Mouse (Mus musculus) limb, embryonic 11.5 days (tissue): ENCODE results near the gene Farp1. TPM values are rescaled to one million over a fixed set of nuclear protein-coding genes. Genes with fewer than 3 reads are reported as not detected.
A peak's percentile ranks its signal among the peaks of the same experiment; 100 is the strongest.

Experiments used
- ATAC-seq: fragments of 200-750 bp; cut with Nextera tagmentation; 2 replicates; pipeline ENCODE4 v1.8.0; 2017; ENCODE audit warnings: low read depth; ENCODE audit not compliant: insufficient number of reproducible peaks, low FRiP score, low TSS enrichment
- DNase-seq: peaks from one replicate; pipeline ENCODE4 v3.0.0-alpha.2; 2015; ENCODE audit warnings: low spot score
- H3K27ac ChIP-seq: fragments of 300-500 bp; sonication (generic); replicated peaks from 2 replicates; pipeline ENCODE4 v1.5.1; 2014; ENCODE audit warnings: low read depth, mild to moderate bottlenecking, low read length
- H3K27me3 ChIP-seq: fragments of 300-500 bp; sonication (generic); 2 replicates; pipeline ENCODE4 v1.6.1; 2014; ENCODE audit warnings: mild to moderate bottlenecking, low read length, mixed read lengths; ENCODE audit not compliant: control insufficient read depth, insufficient read depth
- H3K36me3 ChIP-seq: fragments of 300-500 bp; sonication (generic); 2 replicates; pipeline ENCODE4 v1.6.1; 2014; ENCODE audit warnings: mild to moderate bottlenecking, low read length, moderate library complexity, mixed read lengths; ENCODE audit not compliant: control insufficient read depth, insufficient read depth
- H3K4me1 ChIP-seq: fragments of 300-500 bp; sonication (generic); 2 replicates; pipeline ENCODE4 v1.6.1; 2014; ENCODE audit warnings: low read length, mixed read lengths; ENCODE audit not compliant: control insufficient read depth, insufficient read depth
- H3K4me2 ChIP-seq: fragments of 300-500 bp; sonication (generic); 2 replicates; pipeline ENCODE4 v1.6.1; 2014; ENCODE audit warnings: low read depth, mild to moderate bottlenecking, moderate library complexity; ENCODE audit not compliant: severe bottlenecking
- H3K4me3 ChIP-seq: fragments of 300-500 bp; sonication (generic); 2 replicates; pipeline ENCODE4 v1.5.1; 2014; ENCODE audit warnings: low read depth, low read length
- H3K9ac ChIP-seq: fragments of 300-500 bp; sonication (generic); 2 replicates; pipeline ENCODE4 v1.6.1; 2014; ENCODE audit warnings: mild to moderate bottlenecking, low read length
- H3K9me3 ChIP-seq: fragments of 300-500 bp; sonication (generic); 2 replicates; pipeline ENCODE4 v1.6.1; 2016; ENCODE audit warnings: low read length; ENCODE audit not compliant: control insufficient read depth
- WGBS: fragments of 180-500 bp; shearing (Covaris S2); extraction: QIAGEN DNeasy Blood & Tissue Kit; methylation state at CpG from one replicate; pipeline ENCODE4 v1.1.7; 2014; 5-methylcytosine and 5-hydroxymethylcytosine counted together
- polyA plus RNA-seq: library from polyadenylated mRNA; unstranded; fragments of >200 nt; fragmentation: Nextera tagmentation; extraction: Ambion mirVana; gene quantifications from 2 replicates; pipeline ENCODE4 v1.2.1, GENCODE M21; 2014

Gene Farp1
- 57.6 and 67.2 TPM in 2 replicates for polyA plus RNA-seq

DNA sequence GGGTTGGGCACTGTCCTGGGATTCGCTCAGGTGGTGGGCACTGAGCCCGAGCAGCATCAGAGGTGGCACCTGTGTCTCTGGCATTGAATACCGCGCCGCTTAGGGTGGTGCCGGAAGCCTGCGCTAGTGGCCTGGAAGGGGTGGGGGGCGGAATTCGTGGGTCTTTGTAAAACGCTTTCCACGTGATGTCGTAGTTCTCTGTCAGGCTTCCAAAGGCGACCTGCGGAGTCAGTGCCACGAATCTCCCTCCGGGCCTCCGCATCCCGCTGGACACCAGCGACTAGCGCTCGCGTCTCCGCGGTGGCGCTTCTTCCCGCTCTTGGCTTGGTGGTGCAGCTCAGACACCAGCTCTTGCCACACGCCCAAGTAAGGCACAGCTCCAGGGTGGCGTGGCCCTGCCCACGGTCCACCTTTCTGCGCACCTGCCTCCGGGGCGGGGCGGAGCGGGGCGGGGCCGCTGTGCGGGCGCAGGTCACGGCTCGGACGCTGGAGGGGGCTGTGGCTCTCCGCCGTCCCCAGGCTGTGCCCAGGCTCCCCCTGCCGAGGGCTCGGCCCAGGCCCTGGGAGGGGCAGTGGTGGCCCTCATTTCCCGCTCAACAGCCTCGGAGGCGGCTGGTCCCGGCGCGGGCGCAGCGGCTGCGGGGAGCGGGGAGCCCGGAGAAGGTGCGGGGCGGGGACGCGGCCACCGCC, at the start of gene Farp1:
Farp1 (plus strand) TSS at position 228 of the 690 bp plus-strand sequence.
- no peaks in the 10 kb centered on the region for H3K9me3 ChIP-seq
- WGBS: 3% methylated on average over 47 of the region's 61 CpGs
- H3K4me2 ChIP-seq: peak within 1 kb of the TSS; percentile 91
- H3K9ac ChIP-seq: peak within 1 kb of the TSS; percentile 98
- H3K36me3 ChIP-seq: no peaks in the 10 kb centered on the region
- peak; percentile 92 for ATAC-seq
- H3K4me3 ChIP-seq: peak within 1 kb of the TSS; percentile 73
- peak within 1 kb of the TSS; percentile 92 for H3K27ac ChIP-seq
- H3K4me1 ChIP-seq: peaks cover 26% of the 10 kb centered on the region
- H3K27me3 ChIP-seq: no peaks in the 10 kb centered on the region
- peak; percentile 90 for DNase-seq

DNA sequence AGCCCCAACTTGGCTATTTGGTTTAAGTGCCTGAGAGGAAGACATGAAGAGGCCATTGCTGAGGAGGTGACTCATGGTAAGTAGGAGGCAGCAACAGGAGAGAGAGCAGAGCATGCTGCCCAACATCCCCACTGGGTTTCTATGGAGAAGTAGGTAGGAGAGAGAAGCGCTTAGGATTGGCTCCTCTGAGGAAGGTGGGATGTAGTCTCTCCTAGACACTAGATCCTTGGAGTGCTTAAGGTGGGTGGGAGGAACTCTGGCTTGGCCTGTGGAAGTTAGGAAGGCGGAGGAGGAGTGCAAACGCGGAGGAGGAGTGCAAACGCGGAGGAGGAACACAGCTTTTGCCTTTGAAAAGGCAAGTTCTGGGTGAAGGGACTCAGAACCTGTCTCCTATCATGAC, 45.9 kb upstream of the Farp1 start:
- no peaks in the 10 kb centered on the region for H3K4me1 ChIP-seq
- H3K36me3 ChIP-seq: no peaks in the 10 kb centered on the region
- no peak overlapping the region for H3K27ac ChIP-seq
- WGBS: 71% methylated on average over 6 of the region's 6 CpGs
- no peak overlapping the region for H3K9ac ChIP-seq
- no peak overlapping the region for H3K4me3 ChIP-seq
- DNase-seq (no peak), ATAC-seq (no peak)
- H3K27me3 ChIP-seq: no peaks in the 10 kb centered on the region
- no peaks in the 10 kb centered on the region for H3K9me3 ChIP-seq
- H3K4me2 ChIP-seq: no peak overlapping the region

DNA sequence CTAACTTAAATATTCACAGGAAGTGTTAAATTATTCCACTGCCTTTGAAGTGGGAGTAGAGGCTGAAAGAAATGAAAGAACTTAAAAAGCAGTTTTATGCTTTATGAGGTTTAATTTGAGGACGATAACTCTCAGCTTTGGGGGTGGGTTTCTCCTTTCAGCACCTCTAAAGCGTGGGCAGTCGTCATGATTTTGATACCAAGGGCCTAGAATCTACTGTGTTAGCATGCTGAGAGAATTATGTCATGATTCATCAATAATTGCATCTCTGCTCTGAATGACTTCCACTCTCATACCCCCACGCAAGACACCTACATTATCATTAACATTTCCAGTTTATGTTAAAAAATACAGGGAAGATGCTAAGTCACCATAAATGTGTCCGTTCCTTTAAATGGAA, 37.3 kb upstream of the Farp1 start:
- H3K36me3 ChIP-seq: no peaks in the 10 kb centered on the region
- no peak overlapping the region for H3K27ac ChIP-seq
- DNase-seq (no peak), ATAC-seq (no peak)
- H3K4me3 ChIP-seq: no peak overlapping the region
- H3K27me3 ChIP-seq: no peaks in the 10 kb centered on the region
- 88% methylated on average over 5 of the region's 5 CpGs for WGBS
- H3K9ac ChIP-seq: no peak overlapping the region
- no peaks in the 10 kb centered on the region for H3K4me1 ChIP-seq
- H3K4me2 ChIP-seq: no peak overlapping the region
- no peaks in the 10 kb centered on the region for H3K9me3 ChIP-seq

DNA sequence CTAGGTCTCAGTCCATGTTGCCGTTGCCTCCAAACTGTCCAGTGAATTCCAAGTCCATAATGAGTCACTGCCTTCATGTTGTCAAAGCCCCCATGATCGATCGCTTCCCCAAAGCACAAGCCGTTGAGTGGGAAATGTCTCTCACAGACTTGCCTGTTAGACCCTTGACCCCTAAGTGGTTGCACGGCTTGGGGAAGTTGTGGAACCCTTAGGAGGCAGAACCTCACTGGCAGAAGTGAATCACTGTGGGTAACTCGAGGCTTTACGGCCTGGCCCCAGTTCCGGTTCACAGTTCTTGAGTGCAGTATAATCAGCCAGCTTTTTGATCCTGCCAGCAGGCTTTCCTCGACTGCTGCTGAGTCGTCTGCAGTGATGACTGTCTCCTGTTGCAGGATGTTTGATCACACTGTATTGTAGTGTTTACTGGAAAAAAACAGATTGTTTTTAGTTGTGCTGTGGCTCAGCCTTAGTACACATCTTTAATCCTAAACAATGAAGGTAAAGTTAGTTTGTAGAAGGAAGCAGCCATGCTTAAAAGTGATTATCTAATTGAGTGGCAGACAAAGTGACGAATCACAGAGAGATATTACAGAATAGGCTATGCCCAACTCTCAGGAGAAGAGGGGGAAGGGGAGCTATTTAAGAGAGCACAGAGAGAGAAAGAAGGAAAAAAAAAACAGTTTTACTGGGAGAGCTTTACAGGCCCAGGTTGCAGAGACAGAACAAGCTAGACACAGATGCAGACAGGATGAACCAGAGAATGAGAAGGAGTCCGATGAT, 34.2 kb upstream of the Farp1 start:
- H3K9me3 ChIP-seq: no peaks in the 10 kb centered on the region
- no peaks in the 10 kb centered on the region for H3K27me3 ChIP-seq
- no peak for ATAC-seq
- no peak overlapping the region for H3K27ac ChIP-seq
- no peak overlapping the region for H3K4me2 ChIP-seq
- no peak overlapping the region for H3K9ac ChIP-seq
- WGBS: 26% methylated on average over 12 of the region's 12 CpGs
- no peak overlapping the region for H3K4me3 ChIP-seq
- DNase-seq: peak; percentile 51
- H3K4me1 ChIP-seq: no peaks in the 10 kb centered on the region
- no peaks in the 10 kb centered on the region for H3K36me3 ChIP-seq

DNA sequence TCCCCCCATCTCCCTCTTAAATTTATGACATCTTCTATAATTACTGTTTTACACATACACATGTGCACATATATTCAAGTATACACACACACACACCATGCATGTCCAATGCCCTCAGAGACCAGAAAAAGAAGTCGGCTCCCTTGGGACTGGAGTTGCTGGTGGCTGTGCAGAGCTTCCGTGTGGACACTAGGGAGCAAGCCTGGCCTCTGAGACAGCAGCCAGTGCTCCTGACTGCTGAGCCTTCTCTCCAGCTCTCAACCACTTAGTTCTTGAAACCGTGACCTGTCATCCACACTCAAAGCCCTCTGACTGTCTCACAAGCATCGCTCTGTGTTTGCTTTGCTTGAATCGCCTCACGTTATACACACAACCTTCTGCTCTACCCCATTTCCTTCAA, 29.4 kb upstream of the Farp1 start:
- 90% methylated on average over 6 of the region's 6 CpGs for WGBS
- no peak overlapping the region for H3K27ac ChIP-seq
- no peak overlapping the region for H3K4me2 ChIP-seq
- no peak for ATAC-seq
- DNase-seq: no peak
- H3K27me3 ChIP-seq: no peaks in the 10 kb centered on the region
- H3K36me3 ChIP-seq: no peaks in the 10 kb centered on the region
- H3K9me3 ChIP-seq: no peaks in the 10 kb centered on the region
- no peaks in the 10 kb centered on the region for H3K4me1 ChIP-seq
- H3K4me3 ChIP-seq: no peak overlapping the region
- H3K9ac ChIP-seq: no peak overlapping the region

DNA sequence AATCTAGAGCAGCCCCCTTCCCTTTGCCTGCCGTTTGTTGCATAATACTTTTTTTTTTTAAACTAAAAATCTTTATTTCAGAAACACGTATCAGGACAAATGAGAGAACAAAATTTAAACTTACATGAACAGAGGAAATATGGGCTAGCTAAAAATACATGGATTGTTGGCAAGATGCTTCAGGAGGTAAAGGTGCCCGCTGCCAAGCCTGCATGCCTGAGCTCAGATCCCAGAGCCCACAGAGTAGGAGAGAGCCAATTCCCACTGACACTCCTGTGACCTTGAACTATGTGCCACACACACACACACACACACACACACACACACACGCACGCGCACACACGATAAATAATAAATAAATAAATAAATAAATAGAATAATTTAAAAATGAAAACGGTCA, 29.0 kb upstream of the Farp1 start:
- H3K9me3 ChIP-seq: no peaks in the 10 kb centered on the region
- ATAC-seq: no peak
- H3K27me3 ChIP-seq: no peaks in the 10 kb centered on the region
- no peak overlapping the region for H3K27ac ChIP-seq
- no peaks in the 10 kb centered on the region for H3K4me1 ChIP-seq
- H3K4me3 ChIP-seq: no peak overlapping the region
- no peaks in the 10 kb centered on the region for H3K36me3 ChIP-seq
- no peak for DNase-seq
- no peak overlapping the region for H3K4me2 ChIP-seq
- no peak overlapping the region for H3K9ac ChIP-seq
- WGBS: 95% methylated on average over 8 of the region's 8 CpGs

DNA sequence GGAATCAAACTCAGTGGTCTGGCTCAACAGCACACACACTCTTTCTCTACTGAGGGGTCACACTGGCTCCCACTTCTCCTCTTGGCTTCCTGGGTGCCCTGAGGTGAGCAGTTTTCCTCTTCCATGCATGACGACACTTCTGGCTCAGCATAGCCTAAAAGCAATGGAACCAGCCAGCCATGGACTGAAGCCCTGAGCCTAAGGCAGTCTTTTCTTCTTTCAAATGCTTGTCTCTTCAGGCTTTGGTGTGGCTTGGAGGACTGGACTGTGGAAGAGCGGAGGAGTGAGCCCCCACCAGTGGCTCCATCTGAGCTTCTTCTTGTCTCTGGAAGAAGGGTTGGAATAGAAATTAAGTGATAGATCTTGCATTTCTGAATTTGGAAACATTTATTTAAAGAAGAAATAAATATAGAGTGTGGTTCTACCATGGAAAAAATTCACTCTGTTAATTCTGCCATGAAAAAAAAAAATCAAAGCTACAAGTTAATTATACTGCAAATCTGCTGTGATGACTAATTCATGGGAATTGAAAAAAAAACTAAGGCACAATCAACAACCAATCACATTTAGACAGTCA, 19.8 kb upstream of the Farp1 start:
- no peak overlapping the region for H3K9ac ChIP-seq
- no peaks in the 10 kb centered on the region for H3K4me1 ChIP-seq
- ATAC-seq: no peak
- 91% methylated on average over 2 of the region's 2 CpGs for WGBS
- no peak overlapping the region for H3K4me3 ChIP-seq
- H3K27me3 ChIP-seq: no peaks in the 10 kb centered on the region
- no peak for DNase-seq
- H3K36me3 ChIP-seq: no peaks in the 10 kb centered on the region
- no peaks in the 10 kb centered on the region for H3K9me3 ChIP-seq
- H3K4me2 ChIP-seq: no peak overlapping the region
- no peak overlapping the region for H3K27ac ChIP-seq

DNA sequence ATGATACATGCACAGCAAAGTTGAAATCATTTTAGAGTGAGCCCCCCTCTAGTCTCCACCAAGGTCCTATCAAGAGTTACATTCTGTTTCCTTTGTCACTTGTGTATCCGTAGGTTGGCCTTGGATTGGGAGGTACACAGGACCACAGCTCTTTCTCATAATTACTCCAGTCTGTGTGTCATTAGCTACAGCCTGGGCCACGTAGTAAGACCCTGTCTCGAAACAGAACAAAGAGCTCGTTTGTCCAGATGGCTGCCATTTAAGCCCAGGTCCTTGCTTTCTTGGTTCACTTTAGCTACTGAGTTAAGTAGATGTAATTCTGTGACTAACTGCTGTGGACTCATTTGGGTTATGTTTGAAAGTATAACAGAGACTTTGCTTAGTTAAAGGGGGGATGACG, 12.6 kb upstream of the Farp1 start:
- Histone ChIP-seq H3K4me3 (no peak overlapping the region), H3K27ac (no peak overlapping the region), H3K27me3 (no peaks in the 10 kb centered on the region), H3K4me2 (no peak overlapping the region), H3K9me3 (no peaks in the 10 kb centered on the region), H3K4me1 (no peaks in the 10 kb centered on the region), H3K36me3 (no peaks in the 10 kb centered on the region), H3K9ac (no peak overlapping the region)
- DNase-seq (no peak), ATAC-seq (peak; percentile 68; the same call in 1 of the 2 replicates)
- WGBS: 24% methylated on average over 5 of the region's 5 CpGs
